Mouse (Mus musculus): ENCODE results near the gene Gys2. TPM values are rescaled to one million over a fixed set of nuclear protein-coding genes. Genes with fewer than 3 reads are reported as not detected.
A peak's percentile ranks its signal among the peaks of the same experiment; 100 is the strongest.

The Gys2 gene
- polyA plus RNA-seq, 1 experiment from 2014 or later, result 0.08 TPM

DNA sequence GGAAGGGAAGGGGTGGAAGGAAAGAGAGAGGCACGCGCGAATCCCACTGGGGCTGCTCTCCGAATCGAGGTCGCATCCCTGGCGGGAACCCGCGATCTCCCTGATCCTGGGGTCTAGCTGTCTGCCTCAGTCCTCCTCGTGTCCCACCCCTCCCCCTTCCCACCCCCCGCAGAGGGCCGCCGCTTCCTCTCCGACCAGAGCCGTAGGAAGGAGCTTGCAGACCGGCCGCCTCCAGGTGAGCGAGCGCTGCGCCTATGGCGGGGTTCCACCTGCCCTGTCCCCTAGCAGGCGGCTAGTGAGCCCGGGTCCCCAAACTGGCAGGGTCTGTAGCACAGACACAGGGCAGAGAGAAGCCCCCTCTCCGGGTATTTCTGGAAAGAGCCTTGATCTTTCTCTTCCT lies 58.3 kb downstream of the Gys2 start:
- Histone ChIP-seq H3K9me3 (ENCODE audit: control insufficient read depth, low read length) (no peaks in the 10 kb centered on the region), H3K27me3 (replicated peaks; ENCODE audit: control insufficient read depth, insufficient read depth, low read length) (peaks cover 11% of the 10 kb centered on the region), H3K4me2 (ENCODE audit: low read length) (peak overlapping the region; percentile 84), H3K36me3 (ENCODE audit: control insufficient read depth, insufficient read depth, low read length) (no peaks in the 10 kb centered on the region), H3K27ac (ENCODE audit: low read depth, low read length) (no peak overlapping the region), H3K4me1 (ENCODE audit: control insufficient read depth, insufficient read depth, low read depth, low read length) (peaks cover 5% of the 10 kb centered on the region), H3K4me3 (ENCODE audit: low read length) (peak overlapping the region; percentile 47), H3K9ac (ENCODE audit: low read depth, low read length) (peak overlapping the region; percentile 60)
- ATAC-seq, result peak; percentile 54
- 3% methylated on average over 24 of the region's 24 CpGs for WGBS

DNA sequence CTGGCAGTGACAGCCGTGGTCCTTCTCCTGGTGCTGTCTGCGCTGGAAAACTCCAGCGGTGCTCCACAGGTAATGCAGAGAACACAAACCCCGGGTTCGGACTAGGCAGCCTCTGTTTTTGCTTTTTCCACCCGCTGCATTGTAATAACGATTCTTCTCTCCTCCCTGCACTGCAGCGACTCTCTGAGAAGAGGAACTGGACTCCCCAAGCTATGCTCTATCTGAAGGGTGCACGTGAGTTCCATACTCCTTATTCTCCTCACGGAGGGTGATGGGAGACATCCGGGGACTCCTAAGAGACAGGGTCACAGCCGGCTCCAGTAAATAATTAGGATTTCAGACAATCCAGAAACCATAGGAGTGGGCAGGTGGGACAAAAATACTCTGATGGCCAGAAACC lies 59.1 kb downstream of the Gys2 start:
- Histone ChIP-seq H3K36me3 (ENCODE audit: control insufficient read depth, insufficient read depth, low read length) (no peaks in the 10 kb centered on the region), H3K4me2 (ENCODE audit: low read length) (peak overlapping the region; percentile 84), H3K27ac (ENCODE audit: low read depth, low read length) (no peak overlapping the region), H3K9ac (ENCODE audit: low read depth, low read length) (no peak overlapping the region), H3K27me3 (replicated peaks; ENCODE audit: control insufficient read depth, insufficient read depth, low read length) (peaks cover 11% of the 10 kb centered on the region), H3K4me1 (ENCODE audit: control insufficient read depth, insufficient read depth, low read depth, low read length) (peaks cover 5% of the 10 kb centered on the region), H3K4me3 (ENCODE audit: low read length) (0 out of 2 replicates have a peak overlapping the region, but pooled peaks have one; percentile 2), H3K9me3 (ENCODE audit: control insufficient read depth, low read length) (no peaks in the 10 kb centered on the region)
- ATAC-seq, result 0 out of 2 replicates have a peak, but pooled peaks have one; percentile 18
- 13% methylated on average over 12 of the region's 12 CpGs for WGBS

DNA sequence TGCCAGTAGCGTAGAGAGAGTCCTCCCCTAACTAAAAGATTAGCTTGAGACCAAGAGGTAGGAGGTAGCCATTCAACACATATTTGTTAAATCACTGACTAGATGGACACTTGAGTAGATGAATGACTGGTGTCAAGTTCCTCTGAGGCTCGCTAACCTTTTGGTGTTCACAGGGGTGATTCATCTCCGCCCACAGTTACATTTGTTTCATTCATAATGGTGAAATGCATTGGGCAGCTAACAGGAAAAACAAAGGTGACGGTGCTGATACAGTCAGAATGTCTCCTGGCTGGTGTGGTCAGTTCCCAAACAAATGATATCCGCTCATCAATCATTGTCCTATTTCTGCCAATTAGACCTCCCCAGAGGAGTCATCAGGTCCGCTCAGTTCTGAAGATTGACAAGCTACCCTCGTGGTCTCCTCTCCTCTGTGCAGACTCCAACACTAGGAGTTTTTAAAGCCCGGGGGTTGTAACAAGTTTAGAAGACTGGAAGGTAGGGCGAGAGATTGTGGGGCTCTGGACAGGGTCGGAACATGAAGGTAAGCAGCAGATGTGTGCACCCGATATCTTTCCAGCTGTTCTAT lies 59.9 kb downstream of the Gys2 start, which contains the start of gene Spx:
Gene Spx (plus strand): TSS at position 536 of the 586 bp plus-strand sequence.
- H3K27ac ChIP-seq (ENCODE audit: low read depth, low read length), result no peak within 1 kb of the TSS
- no peak within 1 kb of the TSS for H3K9ac ChIP-seq (ENCODE audit: low read depth, low read length)
- H3K36me3 ChIP-seq (ENCODE audit: control insufficient read depth, insufficient read depth, low read length), result no peaks in the 10 kb centered on the region
- ATAC-seq, result no peak
- H3K9me3 ChIP-seq (ENCODE audit: control insufficient read depth, low read length), result no peaks in the 10 kb centered on the region
- peaks cover 5% of the 10 kb centered on the region for H3K4me1 ChIP-seq (ENCODE audit: control insufficient read depth, insufficient read depth, low read depth, low read length)
- peaks cover 11% of the 10 kb centered on the region for H3K27me3 ChIP-seq (replicated peaks; ENCODE audit: control insufficient read depth, insufficient read depth, low read length)
- 63% methylated on average over 11 of the region's 11 CpGs for WGBS
- H3K4me2 ChIP-seq (ENCODE audit: low read length), result peak within 1 kb of the TSS; percentile 84
- H3K4me3 ChIP-seq (ENCODE audit: low read length), result 0 out of 2 replicates have a peak within 1 kb of the TSS, but pooled peaks have one; percentile 2

DNA sequence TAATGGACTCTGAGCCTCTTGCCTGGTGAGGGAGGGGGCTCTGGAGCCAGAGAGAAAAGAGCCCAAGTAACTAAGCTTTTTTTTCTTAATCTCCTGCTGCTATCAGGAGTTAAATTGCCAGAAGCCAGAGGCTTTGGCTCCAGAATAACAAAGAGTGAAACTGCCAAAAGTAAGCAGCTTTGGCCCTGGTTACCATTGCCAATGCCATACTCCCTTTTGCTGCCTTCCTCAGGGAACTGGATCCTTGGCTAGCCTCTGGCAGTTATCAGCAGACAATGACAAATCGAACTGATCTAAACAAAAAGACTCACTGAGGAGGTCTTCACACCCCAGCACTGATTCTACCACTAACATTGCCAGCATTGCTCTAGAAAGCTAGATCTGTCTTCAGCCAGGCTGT lies 61.8 kb downstream of the Gys2 start:
- H3K4me3 ChIP-seq (ENCODE audit: low read length), result no peak overlapping the region
- WGBS, result 25% methylated on average over 1 of the region's 1 CpGs
- peak; percentile 72 for ATAC-seq
- H3K9ac ChIP-seq (ENCODE audit: low read depth, low read length), result no peak overlapping the region
- peaks cover 5% of the 10 kb centered on the region for H3K4me1 ChIP-seq (ENCODE audit: control insufficient read depth, insufficient read depth, low read depth, low read length)
- no peak overlapping the region for H3K4me2 ChIP-seq (ENCODE audit: low read length)
- peaks cover 11% of the 10 kb centered on the region for H3K27me3 ChIP-seq (replicated peaks; ENCODE audit: control insufficient read depth, insufficient read depth, low read length)
- H3K36me3 ChIP-seq (ENCODE audit: control insufficient read depth, insufficient read depth, low read length), result no peaks in the 10 kb centered on the region
- no peaks in the 10 kb centered on the region for H3K9me3 ChIP-seq (ENCODE audit: control insufficient read depth, low read length)
- no peak overlapping the region for H3K27ac ChIP-seq (ENCODE audit: low read depth, low read length)

DNA sequence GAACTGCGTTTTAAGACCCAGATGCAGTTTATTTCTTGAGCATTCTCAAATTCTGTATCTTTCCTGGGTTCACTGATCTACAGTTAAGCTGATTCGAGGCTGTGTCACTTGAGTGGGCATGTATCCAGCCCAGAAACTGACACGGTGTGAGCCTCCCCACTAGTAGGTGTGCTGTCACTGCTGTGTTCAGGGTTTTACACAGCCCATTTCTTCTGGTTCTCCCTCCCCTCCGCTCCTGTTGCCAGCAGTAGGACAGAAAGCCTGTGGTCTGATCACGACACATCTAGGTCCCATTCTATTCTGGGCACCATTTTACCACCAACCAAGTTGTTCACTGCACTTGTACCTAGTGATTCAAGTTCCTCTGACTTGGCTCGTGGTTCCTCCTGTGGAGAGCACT lies 77.2 kb downstream of the Gys2 start:
- no peak overlapping the region for H3K27ac ChIP-seq (ENCODE audit: low read depth, low read length)
- H3K9me3 ChIP-seq (ENCODE audit: control insufficient read depth, low read length), result no peaks in the 10 kb centered on the region
- H3K4me1 ChIP-seq (ENCODE audit: control insufficient read depth, insufficient read depth, low read depth, low read length), result no peaks in the 10 kb centered on the region
- H3K4me2 ChIP-seq (ENCODE audit: low read length), result no peak overlapping the region
- no peaks in the 10 kb centered on the region for H3K27me3 ChIP-seq (replicated peaks; ENCODE audit: control insufficient read depth, insufficient read depth, low read length)
- H3K4me3 ChIP-seq (ENCODE audit: low read length), result no peak overlapping the region
- ATAC-seq, result no peak
- peaks cover 6% of the 10 kb centered on the region for H3K36me3 ChIP-seq (ENCODE audit: control insufficient read depth, insufficient read depth, low read length)
- H3K9ac ChIP-seq (ENCODE audit: low read depth, low read length), result no peak overlapping the region
- WGBS, result 92% methylated on average over 6 of the region's 6 CpGs

DNA sequence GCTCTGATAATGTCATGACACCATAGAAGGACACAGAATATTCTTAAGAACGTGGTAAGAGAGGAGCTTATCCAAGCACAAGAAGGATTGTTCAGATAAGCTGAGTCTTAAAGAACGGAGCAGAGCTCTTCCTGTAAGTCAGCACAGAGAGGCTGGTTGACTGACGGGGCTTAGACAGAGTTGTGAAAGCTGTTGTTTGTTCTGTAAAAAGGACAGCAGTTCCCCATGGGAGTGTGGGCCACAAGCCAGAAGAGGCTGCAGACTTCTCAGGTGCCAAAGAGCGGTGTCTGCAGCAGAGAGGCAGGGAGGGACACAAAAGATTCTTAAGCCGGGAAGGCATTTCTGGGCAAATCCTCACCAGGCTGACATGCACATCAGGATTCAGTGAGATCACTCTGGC lies 78.2 kb downstream of the Gys2 start:
- Histone ChIP-seq H3K4me3 (ENCODE audit: low read length) (no peak overlapping the region), H3K4me1 (ENCODE audit: control insufficient read depth, insufficient read depth, low read depth, low read length) (no peaks in the 10 kb centered on the region), H3K27ac (ENCODE audit: low read depth, low read length) (no peak overlapping the region), H3K27me3 (replicated peaks; ENCODE audit: control insufficient read depth, insufficient read depth, low read length) (no peaks in the 10 kb centered on the region), H3K9ac (ENCODE audit: low read depth, low read length) (no peak overlapping the region), H3K9me3 (ENCODE audit: control insufficient read depth, low read length) (no peaks in the 10 kb centered on the region), H3K4me2 (ENCODE audit: low read length) (no peak overlapping the region), H3K36me3 (ENCODE audit: control insufficient read depth, insufficient read depth, low read length) (peaks cover 6% of the 10 kb centered on the region)
- ATAC-seq, result no peak
- WGBS, result 81% methylated on average over 5 of the region's 5 CpGs

DNA sequence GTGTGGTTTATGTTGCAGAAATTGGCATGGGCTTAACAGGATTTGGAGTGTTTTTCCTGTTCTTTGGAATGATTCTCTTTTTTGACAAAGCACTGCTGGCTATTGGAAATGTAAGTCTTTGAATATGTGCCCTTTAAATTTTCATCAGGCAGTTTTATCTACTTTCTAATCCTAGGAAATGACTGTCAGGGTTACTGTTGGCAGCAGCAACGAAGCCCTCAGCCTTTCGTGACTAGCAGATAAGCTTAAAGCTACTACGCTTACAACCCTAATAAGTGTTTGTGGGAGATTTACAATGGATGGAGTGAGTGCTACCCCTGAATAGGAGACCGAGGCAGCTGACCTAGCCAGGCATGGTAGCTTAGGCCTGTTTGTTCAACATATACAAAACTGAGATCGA lies 80.6 kb downstream of the Gys2 start:
- 93% methylated on average over 5 of the region's 5 CpGs for WGBS
- Histone ChIP-seq H3K9ac (ENCODE audit: low read depth, low read length) (no peak overlapping the region), H3K27ac (ENCODE audit: low read depth, low read length) (no peak overlapping the region), H3K27me3 (replicated peaks; ENCODE audit: control insufficient read depth, insufficient read depth, low read length) (no peaks in the 10 kb centered on the region), H3K4me1 (ENCODE audit: control insufficient read depth, insufficient read depth, low read depth, low read length) (peaks cover 12% of the 10 kb centered on the region), H3K9me3 (ENCODE audit: control insufficient read depth, low read length) (no peaks in the 10 kb centered on the region), H3K36me3 (ENCODE audit: control insufficient read depth, insufficient read depth, low read length) (peaks cover 6% of the 10 kb centered on the region), H3K4me3 (ENCODE audit: low read length) (no peak overlapping the region), H3K4me2 (ENCODE audit: low read length) (no peak overlapping the region)
- no peak for ATAC-seq

DNA sequence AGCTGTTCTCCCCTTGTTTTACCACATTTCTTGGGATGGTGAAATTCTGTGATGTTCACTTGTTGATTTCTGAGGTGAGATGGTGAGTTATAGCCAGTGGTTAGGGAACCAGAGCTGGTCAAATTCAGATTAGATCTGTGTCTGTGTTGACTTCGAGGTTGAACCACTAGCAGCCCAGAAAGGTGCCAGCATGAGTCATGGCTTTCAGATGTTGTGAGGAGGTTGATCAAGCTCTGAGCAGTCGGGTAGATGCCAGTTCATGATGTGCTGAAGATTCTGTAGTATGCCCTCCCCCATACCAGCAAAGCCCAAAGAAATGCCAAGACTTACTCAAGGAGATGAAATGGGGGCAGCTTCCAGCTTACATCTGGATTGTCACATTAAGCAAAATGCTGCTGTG lies 83.8 kb downstream of the Gys2 start:
- Histone ChIP-seq H3K27me3 (replicated peaks; ENCODE audit: control insufficient read depth, insufficient read depth, low read length) (no peaks in the 10 kb centered on the region), H3K4me2 (ENCODE audit: low read length) (no peak overlapping the region), H3K9ac (ENCODE audit: low read depth, low read length) (no peak overlapping the region), H3K36me3 (ENCODE audit: control insufficient read depth, insufficient read depth, low read length) (no peaks in the 10 kb centered on the region), H3K9me3 (ENCODE audit: control insufficient read depth, low read length) (no peaks in the 10 kb centered on the region), H3K4me1 (ENCODE audit: control insufficient read depth, insufficient read depth, low read depth, low read length) (peaks cover 17% of the 10 kb centered on the region), H3K27ac (ENCODE audit: low read depth, low read length) (no peak overlapping the region), H3K4me3 (ENCODE audit: low read length) (no peak overlapping the region)
- 92% methylated on average over 2 of the region's 2 CpGs for WGBS
- no peak for ATAC-seq

DNA sequence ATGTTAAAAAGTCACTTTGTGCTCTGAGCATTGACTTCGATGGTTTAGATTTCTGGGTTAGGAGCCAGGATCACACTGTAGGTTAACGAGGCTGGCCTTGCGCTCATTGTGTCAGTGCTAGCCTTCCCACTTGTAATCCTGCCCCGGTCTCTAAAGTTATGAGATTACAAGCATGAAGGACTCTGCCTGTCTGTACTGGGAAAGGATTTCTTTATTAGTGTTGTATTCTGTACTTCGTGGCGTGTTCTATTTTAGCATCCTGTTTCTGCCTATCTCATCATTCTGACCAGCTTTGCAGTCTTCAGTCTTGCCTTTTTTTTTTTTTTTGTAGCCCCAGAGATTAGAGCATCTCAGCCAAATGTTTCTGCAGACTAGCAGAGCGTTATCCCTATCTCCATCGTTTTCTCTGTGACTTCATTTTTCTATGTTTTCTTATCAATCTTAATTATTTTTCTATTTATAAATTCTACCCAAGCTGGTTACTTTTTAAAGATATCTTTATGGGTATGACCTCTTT lies 85.1 kb downstream of the Gys2 start:
- peaks cover 17% of the 10 kb centered on the region for H3K4me1 ChIP-seq (ENCODE audit: control insufficient read depth, insufficient read depth, low read depth, low read length)
- no peaks in the 10 kb centered on the region for H3K27me3 ChIP-seq (replicated peaks; ENCODE audit: control insufficient read depth, insufficient read depth, low read length)
- no peak overlapping the region for H3K27ac ChIP-seq (ENCODE audit: low read depth, low read length)
- peak overlapping the region; percentile 90 for H3K4me2 ChIP-seq (ENCODE audit: low read length)
- WGBS, result 24% methylated on average over 8 of the region's 8 CpGs
- H3K4me3 ChIP-seq (ENCODE audit: low read length), result peak overlapping the region; percentile 91
- H3K9me3 ChIP-seq (ENCODE audit: control insufficient read depth, low read length), result no peaks in the 10 kb centered on the region
- peak overlapping the region; percentile 87 for H3K9ac ChIP-seq (ENCODE audit: low read depth, low read length)
- ATAC-seq, result no peak
- H3K36me3 ChIP-seq (ENCODE audit: control insufficient read depth, insufficient read depth, low read length), result no peaks in the 10 kb centered on the region

Data from hindbrain, embryonic 16.5 days (tissue).